Comparison of ENCODE assay signal across 17 mouse cellular contexts in genomic region chr1:42865986-42866385, GRCm38 (mm10). TPM values are rescaled to one million over a fixed set of nuclear protein-coding genes. Genes with fewer than 3 reads are reported as not detected.
DNase-seq lines count a peak whose midpoint lies in the region; ATAC-seq and TF ChIP-seq lines count a peak whose summit lies in the region.
"Had no signal": no experiment of that assay in that cellular context is flagged by ENCODE, and none has a peak within 500 bp of the region (broad histone marks: within the 10 kb centered on the region; RNA-seq: fewer than 3 reads in every experiment).

No protein-coding gene starts in this region.

- no peak for TF ChIP-seq CTCF in midbrain, postnatal 0 days (IDR thresholded peaks at IDR 0.05)

- no peaks in the 10 kb centered on the region for H3K4me1 ChIP-seq in midbrain, postnatal 0 days (ENCODE audit: insufficient read depth, low read length)
- no peaks in the 10 kb centered on the region for H3K4me1 ChIP-seq in midbrain, embryonic 16.5 days (ENCODE audit: control insufficient read depth, insufficient read depth, low read length)
- 0 out of 2 replicates have a peak, but pooled peaks cover 4% of the 10 kb centered on the region for H3K4me1 ChIP-seq in heart, embryonic 10.5 days

- 97% methylated on average over 4 of the region's 4 CpGs for WGBS in midbrain, postnatal 0 days
- WGBS in midbrain, embryonic 16.5 days: 97% methylated on average over 4 of the region's 4 CpGs
- WGBS in heart, embryonic 10.5 days: 96% methylated on average over 4 of the region's 4 CpGs

- peaks cover 12% of the 10 kb centered on the region; the same call in 1 of the 2 replicates for H3K36me3 ChIP-seq in midbrain, postnatal 0 days (ENCODE audit: insufficient read depth, low read length)
- H3K36me3 ChIP-seq in midbrain, embryonic 16.5 days (ENCODE audit: control insufficient read depth, insufficient read depth, low read length): no peaks in the 10 kb centered on the region; the same call in 1 of the 2 replicates
- H3K36me3 ChIP-seq in heart, embryonic 10.5 days: peaks cover 30% of the 10 kb centered on the region

- DNase-seq in midbrain, postnatal 0 days (ENCODE audit: low spot score): no peak
- peak; percentile 24 for DNase-seq in lung, postnatal 10 days
- no peak for DNase-seq in kidney, adult 11 months
- no peak for DNase-seq in right cerebral cortex, postnatal 14 days
- no peak for DNase-seq in heart, embryonic 10.5 days (ENCODE audit: low spot score)
- DNase-seq: cerebellum, adult 9-11 months; forebrain, postnatal 0 days; gastrocnemius, adult 2 months; heart, adult 2 months; heart, postnatal 10 days; kidney, adult 18-20 months; kidney, postnatal 14 days; liver, embryonic 13.5 days had no signal

- no peak overlapping the region for H3K27ac ChIP-seq in midbrain, postnatal 0 days (ENCODE audit: low read depth, low read length)
- no peak overlapping the region for H3K27ac ChIP-seq in midbrain, embryonic 16.5 days (ENCODE audit: low read length)
- H3K27ac ChIP-seq in heart, embryonic 10.5 days: no peak overlapping the region
- H3K27ac ChIP-seq: gastrocnemius, adult 2 months; heart, adult 2 months; liver, embryonic 13.5 days had no signal

- H3K9ac ChIP-seq in midbrain, postnatal 0 days (replicated peaks; ENCODE audit: low read length, poor library complexity, severe bottlenecking): no peak overlapping the region
- no peak overlapping the region for H3K9ac ChIP-seq in midbrain, embryonic 16.5 days (ENCODE audit: low read depth, low read length)
- H3K9ac ChIP-seq: forebrain, postnatal 0 days; liver, embryonic 13.5 days had no signal

- ATAC-seq in midbrain, postnatal 0 days (ENCODE audit: low FRiP score): 0 out of 2 replicates have a peak, but pooled peaks have one; percentile 31
- ATAC-seq in midbrain, embryonic 16.5 days: no peak
- ATAC-seq in common myeloid progenitor, adult 5-6 weeks (replicated peaks; ENCODE audit: low read depth, poor library complexity, severe bottlenecking): peak; percentile 22; the same call in 1 of the 2 replicates
- ATAC-seq: CD4-positive, CD25-positive, alpha-beta regulatory T cell, adult 4 months; forebrain, postnatal 0 days had no signal

- H3K4me3 ChIP-seq in midbrain, postnatal 0 days (ENCODE audit: low read depth, low read length): no peak overlapping the region
- no peak overlapping the region for H3K4me3 ChIP-seq in midbrain, embryonic 16.5 days (ENCODE audit: low read depth, low read length)
- no peak overlapping the region for H3K4me3 ChIP-seq in heart, embryonic 10.5 days
- H3K4me3 ChIP-seq: gastrocnemius, adult 2 months; heart, adult 2 months; liver, embryonic 13.5 days; myocyte had no signal

- no peak overlapping the region for H3K4me2 ChIP-seq in midbrain, postnatal 0 days (ENCODE audit: low read depth, low read length, poor library complexity, severe bottlenecking)
- H3K4me2 ChIP-seq in midbrain, embryonic 16.5 days (ENCODE audit: low read length): no peak overlapping the region
- H3K4me2 ChIP-seq: liver, embryonic 13.5 days had no signal

- H3K9me3 ChIP-seq in midbrain, postnatal 0 days (ENCODE audit: low read length): no peaks in the 10 kb centered on the region
- H3K9me3 ChIP-seq in midbrain, embryonic 16.5 days (replicated peaks; ENCODE audit: control insufficient read depth, low read length, poor library complexity, severe bottlenecking): no peaks in the 10 kb centered on the region
- no peaks in the 10 kb centered on the region for H3K9me3 ChIP-seq in heart, embryonic 10.5 days
- H3K9me3 ChIP-seq: liver, embryonic 13.5 days had no signal

- H3K27me3 ChIP-seq in midbrain, postnatal 0 days (ENCODE audit: insufficient read depth, low read length): no peaks in the 10 kb centered on the region
- no peaks in the 10 kb centered on the region for H3K27me3 ChIP-seq in midbrain, embryonic 16.5 days (ENCODE audit: control insufficient read depth, insufficient read depth, low read depth, low read length)
- no peaks in the 10 kb centered on the region for H3K27me3 ChIP-seq in heart, embryonic 10.5 days (ENCODE audit: insufficient read depth, poor library complexity, severe bottlenecking)
- H3K27me3 ChIP-seq: liver, embryonic 13.5 days had no signal

RNA-seq across cellular contexts. Expression of gene Mrps9, which starts 15.0 kb away (rescaled TPM):
- total RNA-seq in midbrain, postnatal 0 days (2014; rRNA removed): 32.2 and 43.2 TPM in 2 replicates
- polyA plus RNA-seq in midbrain, postnatal 0 days (2015; fragmentation: Nextera tagmentation; extraction: Ambion mirVana): 33.2 and 35.8 TPM in 2 replicates
- 27.5 and 31.8 TPM in 2 replicates for polyA plus RNA-seq in midbrain, embryonic 16.5 days (2015; fragmentation: Nextera tagmentation; extraction: Ambion mirVana)
- total RNA-seq in common myeloid progenitor, adult 5-6 weeks (2017): 74.1 and 93.7 TPM in 2 replicates
- 63.9 and 65.5 TPM in 2 replicates for polyA plus RNA-seq in heart, embryonic 10.5 days (2016; fragmentation: Nextera tagmentation; extraction: Ambion mirVana)
